ENCODE assay signal across 17 mouse cellular contexts in genomic region chr19:57131366-57131765, GRCm38 (mm10).
DNase-seq lines count a peak whose midpoint lies in the region; ATAC-seq lines count a peak whose summit lies in the region.
"Had no signal": no experiment of that assay in that cellular context is flagged by ENCODE, and none has a peak within 500 bp of the region (broad histone marks: within the 10 kb centered on the region; RNA-seq: fewer than 3 reads in every experiment).

No protein-coding gene starts in this region.

- no peak overlapping the region for H3K4me3 ChIP-seq in brown adipose tissue, adult 24 weeks (ENCODE audit: insufficient read depth, low read depth, low read length)
- no peak overlapping the region for H3K4me3 ChIP-seq in hindbrain, embryonic 14.5 days (replicated peaks; ENCODE audit: low read length)
- no peak overlapping the region for H3K4me3 ChIP-seq in embryonic facial prominence, embryonic 10.5 days
- H3K4me3 ChIP-seq in midbrain, embryonic 11.5 days (ENCODE audit: low read depth, low read length): no peak overlapping the region
- H3K4me3 ChIP-seq: embryonic facial prominence, embryonic 13.5 days; forebrain, embryonic 15.5 days; neural tube, embryonic 15.5 days had no signal

- no peaks in the 10 kb centered on the region; the same call in 1 of the 2 replicates for H3K4me1 ChIP-seq in brown adipose tissue, adult 24 weeks (ENCODE audit: control insufficient read depth, insufficient read depth, insufficient read length, low read length)
- H3K4me1 ChIP-seq in hindbrain, embryonic 14.5 days (replicated peaks; ENCODE audit: control insufficient read depth, insufficient read depth, low read length): peaks cover 17% of the 10 kb centered on the region
- H3K4me1 ChIP-seq in embryonic facial prominence, embryonic 10.5 days: peaks cover 56% of the 10 kb centered on the region
- H3K4me1 ChIP-seq in midbrain, embryonic 11.5 days (ENCODE audit: control insufficient read depth, insufficient read depth, low read length): no peaks in the 10 kb centered on the region; the same call in 1 of the 2 replicates

- WGBS in hindbrain, embryonic 14.5 days: 90% methylated on average over 4 of the region's 4 CpGs
- 85% methylated on average over 4 of the region's 4 CpGs for WGBS in embryonic facial prominence, embryonic 10.5 days
- 79% methylated on average over 4 of the region's 4 CpGs for WGBS in midbrain, embryonic 11.5 days

- H3K36me3 ChIP-seq in hindbrain, embryonic 14.5 days (replicated peaks; ENCODE audit: control insufficient read depth, insufficient read depth): no peaks in the 10 kb centered on the region
- no peaks in the 10 kb centered on the region for H3K36me3 ChIP-seq in embryonic facial prominence, embryonic 10.5 days (replicated peaks)
- no peaks in the 10 kb centered on the region for H3K36me3 ChIP-seq in midbrain, embryonic 11.5 days (ENCODE audit: control insufficient read depth, insufficient read depth, low read length)
- H3K36me3 ChIP-seq: embryonic facial prominence, embryonic 13.5 days; forebrain, embryonic 15.5 days; neural tube, embryonic 15.5 days had no signal

- H3K27me3 ChIP-seq in hindbrain, embryonic 14.5 days (ENCODE audit: control insufficient read depth, insufficient read depth, low read length): no peaks in the 10 kb centered on the region
- H3K27me3 ChIP-seq in embryonic facial prominence, embryonic 10.5 days (replicated peaks; ENCODE audit: low read depth, poor library complexity, severe bottlenecking): peaks cover 4% of the 10 kb centered on the region; the same call in 1 of the 2 replicates
- no peaks in the 10 kb centered on the region for H3K27me3 ChIP-seq in midbrain, embryonic 11.5 days (ENCODE audit: control insufficient read depth, insufficient read depth, low read length)
- H3K27me3 ChIP-seq: embryonic facial prominence, embryonic 13.5 days; forebrain, embryonic 15.5 days; neural tube, embryonic 15.5 days had no signal

- H3K9me3 ChIP-seq in hindbrain, embryonic 14.5 days (ENCODE audit: control insufficient read depth, low read length): no peaks in the 10 kb centered on the region
- no peaks in the 10 kb centered on the region for H3K9me3 ChIP-seq in embryonic facial prominence, embryonic 10.5 days
- no peaks in the 10 kb centered on the region for H3K9me3 ChIP-seq in midbrain, embryonic 11.5 days (ENCODE audit: control insufficient read depth, low read length)
- H3K9me3 ChIP-seq: embryonic facial prominence, embryonic 13.5 days; forebrain, embryonic 15.5 days; neural tube, embryonic 15.5 days had no signal

- no peak overlapping the region for H3K9ac ChIP-seq in hindbrain, embryonic 14.5 days
- no peak overlapping the region for H3K9ac ChIP-seq in midbrain, embryonic 11.5 days (ENCODE audit: low read length)
- H3K9ac ChIP-seq: embryonic facial prominence, embryonic 13.5 days; forebrain, embryonic 15.5 days; neural tube, embryonic 15.5 days had no signal

- peak; percentile 41 for DNase-seq in spleen, adult 12 weeks (ENCODE audit: low spot score)
- no peak for DNase-seq in spleen, postnatal 14 days (ENCODE audit: low spot score in 2 of 2)
- peak; percentile 70 to 85 for DNase-seq in thymus, postnatal 36 days
- no peak for DNase-seq in hindbrain, embryonic 14.5 days (ENCODE audit: low spot score)
- DNase-seq in embryonic facial prominence, embryonic 10.5 days (ENCODE audit: low spot score): no peak
- no peak for DNase-seq in midbrain, embryonic 11.5 days (ENCODE audit: low spot score, missing footprints)
- DNase-seq: adrenal gland, adult 2 months; cerebellum, adult 11-12 months; kidney, postnatal 36 days; lung, adult 2 months; midbrain, embryonic 14.5 days had no signal

- peak; percentile 42 for ATAC-seq in neutrophil, adult 5-6 weeks (ENCODE audit: extremely low read depth, insufficient number of reproducible peaks, low FRiP score, poor library complexity, severe bottlenecking)
- ATAC-seq in hindbrain, embryonic 14.5 days (ENCODE audit: low FRiP score): no peak
- ATAC-seq in midbrain, embryonic 11.5 days (ENCODE audit: low FRiP score): no peak
- ATAC-seq: forebrain, embryonic 15.5 days; hindbrain, embryonic 16.5 days had no signal

- H3K4me2 ChIP-seq in hindbrain, embryonic 14.5 days (replicated peaks): no peak overlapping the region
- H3K4me2 ChIP-seq in midbrain, embryonic 11.5 days: no peak overlapping the region
- H3K4me2 ChIP-seq: embryonic facial prominence, embryonic 13.5 days; forebrain, embryonic 15.5 days; neural tube, embryonic 15.5 days had no signal

- H3K27ac ChIP-seq in brown adipose tissue, adult 24 weeks (replicated peaks; ENCODE audit: low read depth, low read length): peak overlapping the region; percentile 21; the same call in 1 of the 2 replicates
- no peak overlapping the region for H3K27ac ChIP-seq in hindbrain, embryonic 14.5 days
- no peak overlapping the region for H3K27ac ChIP-seq in embryonic facial prominence, embryonic 10.5 days (replicated peaks)
- H3K27ac ChIP-seq in midbrain, embryonic 11.5 days (ENCODE audit: low read depth, low read length): no peak overlapping the region
- H3K27ac ChIP-seq: embryonic facial prominence, embryonic 13.5 days; forebrain, embryonic 15.5 days; neural tube, embryonic 15.5 days had no signal

Comparison
In these comparisons a context has a peak if more than half of its experiments do, and no peak if none do; other contexts are left out.
1. DNase-seq: peak in spleen, adult 12 weeks (single experiment) and thymus, postnatal 36 days (2 of 2); none in spleen, postnatal 14 days (0 of 2), hindbrain, embryonic 14.5 days (single experiment), embryonic facial prominence, embryonic 10.5 days (single experiment) and midbrain, embryonic 11.5 days (single experiment).